Mouse (Mus musculus) kidney, postnatal 0 days (tissue): ENCODE measurements around the gene Tbx19. TPM values are rescaled to one million over a fixed set of nuclear protein-coding genes. Genes with fewer than 3 reads are reported as not detected.

Experiments
- ATAC-seq: fragments of 200-750 bp; cut with Nextera tagmentation; replicated peaks from 2 replicates; pipeline ENCODE4 v1.8.0; 2017; ENCODE audit warnings: low read depth, moderate number of reproducible peaks, moderate TSS enrichment, moderate library complexity; ENCODE audit not compliant: low FRiP score
- DNase-seq: peaks from one replicate; pipeline ENCODE4 v3.0.0-alpha.2; 2016; ENCODE audit warnings: low spot score
- H3K27ac ChIP-seq: fragments of 300-500 bp; sonication (generic); 2 replicates; pipeline ENCODE4 v1.5.1; 2014; ENCODE audit warnings: mild to moderate bottlenecking
- H3K27me3 ChIP-seq: fragments of 300-500 bp; sonication (generic); 2 replicates; pipeline ENCODE4 v1.6.1; 2014; ENCODE audit warnings: low read length, mixed read lengths; ENCODE audit not compliant: insufficient read depth
- H3K36me3 ChIP-seq: fragments of 300-500 bp; sonication (generic); 2 replicates; pipeline ENCODE4 v1.6.1; 2014; ENCODE audit warnings: low read length, mixed read lengths; ENCODE audit not compliant: insufficient read depth
- H3K4me1 ChIP-seq: fragments of 300-500 bp; sonication (generic); replicated peaks from 2 replicates; pipeline ENCODE4 v1.6.1; 2014; ENCODE audit warnings: antibody characterized with exemption, low read length, mixed read lengths; ENCODE audit not compliant: insufficient read depth
- H3K4me2 ChIP-seq: fragments of 300-500 bp; sonication (generic); 2 replicates; pipeline ENCODE4 v1.6.1; 2014; ENCODE audit warnings: mild to moderate bottlenecking, low read length, moderate library complexity, mixed read lengths
- H3K4me3 ChIP-seq: fragments of 300-500 bp; sonication (generic); replicated peaks from 2 replicates; pipeline ENCODE4 v1.5.1; 2014; ENCODE audit warnings: low read depth, low read length
- H3K9ac ChIP-seq: fragments of 300-500 bp; sonication (generic); 2 replicates; pipeline ENCODE4 v1.6.1; 2014; ENCODE audit warnings: low read depth, low read length
- H3K9me3 ChIP-seq: fragments of 300-500 bp; sonication (generic); replicated peaks from 2 replicates; pipeline ENCODE4 v1.6.1; 2016; ENCODE audit warnings: low read length, inconsistent platforms, mixed read lengths
- CTCF ChIP-seq: IDR thresholded peaks from 2 replicates; pipeline ENCODE4 v1.5.1; 2016; ENCODE audit warnings: antibody characterized with exemption, low read depth, mild to moderate bottlenecking, moderate library complexity
- WGBS: fragments of 180-500 bp; shearing (Covaris S2); extraction: QIAGEN DNeasy Blood & Tissue Kit; methylation state at CpG from one replicate; pipeline ENCODE4 v1.1.7; 2014; 5-methylcytosine and 5-hydroxymethylcytosine counted together
- polyA plus RNA-seq: library from polyadenylated mRNA; unstranded; fragments of >200 nt; fragmentation: Nextera tagmentation; extraction: Ambion mirVana; gene quantifications from 2 replicates; pipeline ENCODE4 v1.2.1, GENCODE M21; 2015

Tbx19 gene
- polyA plus RNA-seq, 1 experiment from 2014 or later, result not detected

- ATAC-seq (no peak), DNase-seq (no peak)
- TF ChIP-seq CTCF, result no peak
- no peak overlapping the region for H3K4me3 ChIP-seq
- no peaks in the 10 kb centered on the region for H3K9me3 ChIP-seq
- no peak overlapping the region for H3K4me2 ChIP-seq
- no peak overlapping the region for H3K27ac ChIP-seq
- no peaks in the 10 kb centered on the region for H3K27me3 ChIP-seq
- H3K36me3 ChIP-seq, result no peaks in the 10 kb centered on the region
- 76% methylated on average over 2 of the region's 2 CpGs for WGBS
- H3K4me1 ChIP-seq, result no peaks in the 10 kb centered on the region; the same call in 1 of the 2 replicates
- no peak overlapping the region for H3K9ac ChIP-seq
These were observed 49.9 kb downstream of the Tbx19 start for GRCm38 (mm10) chr1:165110659-165111058.

GRCm38 (mm10) chr1:165109135-165109534 lies 51.4 kb downstream of the Tbx19 start:
- no peaks in the 10 kb centered on the region for H3K36me3 ChIP-seq
- DNase-seq (no peak), ATAC-seq (no peak)
- H3K4me3 ChIP-seq, result no peak overlapping the region
- no peaks in the 10 kb centered on the region for H3K9me3 ChIP-seq
- H3K4me1 ChIP-seq, result no peaks in the 10 kb centered on the region; the same call in 1 of the 2 replicates
- no peak overlapping the region for H3K27ac ChIP-seq
- no peaks in the 10 kb centered on the region for H3K27me3 ChIP-seq
- WGBS, result 66% methylated on average over 5 of the region's 5 CpGs
- no peak for TF ChIP-seq CTCF
- H3K4me2 ChIP-seq, result no peak overlapping the region
- H3K9ac ChIP-seq, result no peak overlapping the region

GRCm38 (mm10) chr1:165108477-165108876 lies 52.1 kb downstream of the Tbx19 start:
- Histone ChIP-seq H3K36me3 (no peaks in the 10 kb centered on the region), H3K4me2 (no peak overlapping the region), H3K4me3 (no peak overlapping the region), H3K27me3 (no peaks in the 10 kb centered on the region), H3K4me1 (no peaks in the 10 kb centered on the region; the same call in 1 of the 2 replicates), H3K27ac (no peak overlapping the region), H3K9ac (no peak overlapping the region), H3K9me3 (no peaks in the 10 kb centered on the region)
- no peak for TF ChIP-seq CTCF
- ATAC-seq (no peak), DNase-seq (no peak)
- WGBS, result 68% methylated on average over 5 of the region's 5 CpGs

- no peak overlapping the region for H3K4me2 ChIP-seq
- ATAC-seq, result no peak
- WGBS, result 72% methylated on average over 2 of the region's 2 CpGs
- H3K4me1 ChIP-seq, result no peaks in the 10 kb centered on the region
- H3K27me3 ChIP-seq, result no peaks in the 10 kb centered on the region
- no peak overlapping the region for H3K9ac ChIP-seq
- H3K27ac ChIP-seq, result no peak overlapping the region
- H3K4me3 ChIP-seq, result no peak overlapping the region
- no peaks in the 10 kb centered on the region for H3K36me3 ChIP-seq
- no peaks in the 10 kb centered on the region for H3K9me3 ChIP-seq
- DNase-seq, result no peak
- TF ChIP-seq CTCF, result no peak
These were observed 54.6 kb downstream of the Tbx19 start for GRCm38 (mm10) chr1:165106011-165106385.

- Histone ChIP-seq H3K9me3 (no peaks in the 10 kb centered on the region), H3K27ac (no peak overlapping the region), H3K27me3 (no peaks in the 10 kb centered on the region), H3K36me3 (no peaks in the 10 kb centered on the region), H3K4me3 (no peak overlapping the region), H3K4me2 (no peak overlapping the region), H3K4me1 (no peaks in the 10 kb centered on the region), H3K9ac (no peak overlapping the region)
- DNase-seq (no peak), ATAC-seq (no peak)
- TF ChIP-seq CTCF, result no peak
- WGBS, result 73% methylated on average over 9 of the region's 9 CpGs
These were observed 55.1 kb downstream of the Tbx19 start for GRCm38 (mm10) chr1:165105270-165106010.

- no peaks in the 10 kb centered on the region for H3K4me1 ChIP-seq
- H3K4me2 ChIP-seq, result no peak overlapping the region
- DNase-seq (no peak), ATAC-seq (no peak)
- 61% methylated on average over 7 of the region's 7 CpGs for WGBS
- no peak overlapping the region for H3K27ac ChIP-seq
- H3K27me3 ChIP-seq, result no peaks in the 10 kb centered on the region
- TF ChIP-seq CTCF, result no peak
- H3K9ac ChIP-seq, result no peak overlapping the region
- H3K36me3 ChIP-seq, result no peaks in the 10 kb centered on the region
- no peaks in the 10 kb centered on the region for H3K9me3 ChIP-seq
- no peak overlapping the region for H3K4me3 ChIP-seq
These were observed 55.8 kb downstream of the Tbx19 start for GRCm38 (mm10) chr1:165104707-165105259.

GRCm38 (mm10) chr1:165099569-165099968 lies 61.0 kb downstream of the Tbx19 start:
- Histone ChIP-seq H3K4me2 (no peak overlapping the region), H3K9ac (no peak overlapping the region), H3K4me3 (no peak overlapping the region), H3K36me3 (no peaks in the 10 kb centered on the region), H3K27ac (no peak overlapping the region), H3K4me1 (no peaks in the 10 kb centered on the region), H3K9me3 (no peaks in the 10 kb centered on the region), H3K27me3 (no peaks in the 10 kb centered on the region)
- ATAC-seq (no peak), DNase-seq (no peak)
- no peak for TF ChIP-seq CTCF
